Mouse (Mus musculus) bone marrow macrophage, adult 2 months (primary cell): ENCODE data around the gene Lgals2.

Experiments
- CTCF ChIP-seq: IDR thresholded peaks from 2 replicates; pipeline ENCODE4 v1.5.1; 2012; ENCODE audit warnings: low read depth, mild to moderate bottlenecking, low read length, moderate library complexity
- POLR2A ChIP-seq: IDR thresholded peaks from 2 replicates; pipeline ENCODE4 v1.6.1; 2012; ENCODE audit warnings: mild to moderate bottlenecking, low read depth, low read length, borderline replicate concordance

DNA sequence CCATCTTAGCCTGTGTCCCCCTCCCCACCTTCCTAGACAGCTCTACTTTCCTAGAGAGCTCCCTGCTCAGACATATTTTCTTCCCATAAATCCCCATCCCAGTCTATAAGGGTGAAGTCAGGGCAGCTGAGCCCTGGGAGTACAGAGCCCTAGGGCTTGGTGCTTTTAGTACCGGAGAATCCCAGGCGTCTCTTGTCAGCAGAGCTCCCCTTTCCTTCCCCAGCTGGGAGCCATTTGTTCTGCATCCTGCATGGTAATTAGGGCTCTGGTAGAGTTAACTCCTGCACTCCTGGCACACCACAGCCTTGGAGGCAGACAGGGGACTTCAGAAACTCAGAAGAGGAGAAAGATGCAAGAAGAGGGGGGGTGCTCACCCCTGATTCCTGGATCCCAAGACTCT is 15.6 kb downstream of the Lgals2 start:
- TF ChIP-seq CTCF, result no peak
- no peak for TF ChIP-seq POLR2A
